Mouse (Mus musculus): Measurements from ENCODE around the gene Pcbp2.

Gene Pcbp2

GRCm38 (mm10) chr15:102506464-102506830 is 36.1 kb downstream of the Pcbp2 start:
- no peak for DNase-seq (ENCODE audit: low read depth, low spot score)

DNA sequence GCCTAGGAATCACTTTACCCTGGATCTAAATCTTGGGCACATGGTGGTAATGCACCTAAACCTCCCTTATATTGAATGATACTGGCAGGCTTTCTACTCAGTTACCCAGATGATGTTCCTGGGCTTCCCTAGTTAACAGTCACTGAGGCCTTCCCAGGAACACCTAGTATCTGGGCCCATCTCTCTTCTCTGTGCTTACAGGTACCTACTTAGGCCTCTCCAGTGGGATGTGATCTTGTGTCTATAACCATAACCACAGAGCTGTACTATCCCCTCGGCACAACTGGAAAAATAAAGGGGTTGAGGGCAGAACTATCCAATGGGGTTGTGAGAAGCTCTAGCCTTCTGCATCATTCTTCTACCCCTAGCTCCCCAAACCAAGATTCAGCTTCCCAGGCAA is 36.5 kb downstream of the Pcbp2 start:
- no peak for DNase-seq (ENCODE audit: low read depth, low spot score)

DNA sequence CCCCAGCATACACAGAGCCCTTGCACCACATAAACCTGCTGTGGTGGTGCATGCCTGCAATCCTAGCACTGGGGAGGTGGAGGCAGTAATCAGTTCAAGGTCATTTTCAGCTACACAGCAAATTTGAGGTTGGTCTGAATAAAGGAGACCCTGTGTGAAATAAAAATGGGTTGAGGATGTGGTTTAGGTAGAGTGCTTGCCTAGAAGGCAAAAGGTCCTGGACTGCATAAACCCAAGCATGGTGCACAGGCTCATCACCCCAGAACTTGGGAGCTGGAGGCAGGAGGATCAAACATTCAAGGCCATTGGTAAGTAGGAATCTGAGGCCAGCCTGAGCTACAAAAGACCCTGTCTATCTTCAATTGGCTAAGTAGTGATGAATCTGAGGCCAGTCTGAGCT is 37.2 kb downstream of the Pcbp2 start:
- DNase-seq (ENCODE audit: low read depth, low spot score): no peak

GRCm38 (mm10) chr15:102508336-102508735 is 38.0 kb downstream of the Pcbp2 start:
- no peak for DNase-seq (ENCODE audit: low read depth, low spot score)

DNA sequence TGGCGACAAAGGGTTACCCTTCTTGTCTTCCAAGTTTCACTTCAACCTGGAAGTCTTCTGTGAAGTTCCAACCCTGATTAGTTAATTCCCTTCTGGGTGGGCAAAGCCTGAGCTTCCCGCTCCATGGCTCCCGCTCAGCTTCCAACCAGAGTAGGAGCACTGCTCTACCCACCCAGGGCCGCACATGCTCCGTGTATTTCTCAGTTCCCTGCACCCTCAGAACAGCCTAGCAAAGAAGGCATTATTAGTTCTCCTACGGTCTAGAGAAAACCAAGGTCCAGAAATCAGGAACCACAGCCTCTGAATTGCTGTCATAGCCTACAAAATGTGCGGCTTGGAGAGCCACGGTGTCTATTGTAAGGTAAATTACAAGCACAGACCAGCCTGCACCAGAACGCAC is 39.8 kb downstream of the Pcbp2 start:
- no peak for DNase-seq (ENCODE audit: low read depth, low spot score)

- peak; percentile 79 for DNase-seq (ENCODE audit: low read depth, low spot score)
Measured at GRCm38 (mm10) chr15:102510590-102511284, 40.4 kb downstream of the Pcbp2 start.

GRCm38 (mm10) chr15:102511285-102511833 is 41.0 kb downstream of the Pcbp2 start:
- no peak for DNase-seq (ENCODE audit: low read depth, low spot score)

- DNase-seq (ENCODE audit: low read depth, low spot score): no peak
Measured at GRCm38 (mm10) chr15:102512010-102512409, 41.7 kb downstream of the Pcbp2 start.

DNA sequence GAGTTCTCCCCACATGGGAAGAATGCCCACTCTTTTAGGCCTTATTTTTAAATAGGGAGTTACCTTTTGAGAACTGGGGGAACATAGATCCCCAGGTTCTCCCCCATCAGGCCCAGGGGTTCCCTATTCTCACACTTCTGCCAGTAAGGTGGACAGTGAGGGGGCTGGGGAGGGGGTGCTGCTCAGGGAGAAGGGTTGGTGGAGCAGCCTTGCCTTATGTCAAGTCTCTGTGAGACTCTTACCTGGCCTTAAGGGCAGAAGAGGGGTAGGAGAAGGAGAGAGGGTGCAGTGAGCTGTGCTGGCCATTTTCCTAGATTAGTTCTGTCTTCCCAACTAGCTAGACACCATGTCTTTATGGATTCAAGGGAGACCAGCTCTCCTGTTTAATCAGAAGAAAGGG is 42.1 kb downstream of the Pcbp2 start:
- DNase-seq (ENCODE audit: low read depth, low spot score): no peak

- no peak for DNase-seq (ENCODE audit: low read depth, low spot score)
Measured at GRCm38 (mm10) chr15:102513004-102513403, 42.7 kb downstream of the Pcbp2 start.

DNA sequence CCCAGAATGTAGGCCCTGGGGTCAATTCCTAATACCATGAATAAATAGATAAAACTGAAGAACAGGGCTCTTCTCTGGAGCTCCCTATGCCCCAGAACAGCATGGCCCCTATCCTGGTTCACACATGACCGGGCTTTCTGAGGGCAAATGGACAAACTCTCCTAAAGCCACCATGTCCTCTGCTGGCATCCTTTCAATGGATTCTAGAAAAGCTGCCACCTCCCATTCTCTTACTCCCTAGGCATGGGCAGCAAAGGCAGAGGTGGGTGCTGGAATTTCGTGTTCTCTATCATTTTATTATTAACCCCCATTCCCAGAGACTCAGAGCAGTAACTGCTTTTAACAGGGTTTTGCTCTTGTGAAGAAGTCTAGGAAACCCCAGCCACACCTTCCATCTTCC is 44.9 kb downstream of the Pcbp2 start:
- DNase-seq (ENCODE audit: low read depth, low spot score): no peak

DNA sequence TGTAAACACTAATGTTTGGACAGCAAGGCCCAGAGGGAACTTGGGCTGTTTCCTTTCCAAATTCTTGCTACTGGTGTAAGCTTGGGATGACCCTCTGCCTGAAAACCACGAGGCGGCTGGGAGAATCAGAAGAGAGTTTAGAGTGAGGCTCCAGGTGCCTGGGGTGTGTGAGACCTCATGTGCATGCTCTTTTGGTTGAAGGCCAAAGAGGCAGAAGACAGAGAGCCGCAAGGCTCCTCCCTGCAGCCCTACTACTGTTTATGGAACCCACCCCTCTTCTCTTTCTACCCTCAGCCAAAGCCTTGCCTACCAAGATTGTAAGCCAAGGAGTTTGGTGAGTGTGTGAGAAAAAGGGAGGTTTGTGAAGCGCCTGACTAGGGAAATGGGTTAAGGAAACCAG is 45.5 kb downstream of the Pcbp2 start:
- DNase-seq (ENCODE audit: low read depth, low spot score): no peak

DNA sequence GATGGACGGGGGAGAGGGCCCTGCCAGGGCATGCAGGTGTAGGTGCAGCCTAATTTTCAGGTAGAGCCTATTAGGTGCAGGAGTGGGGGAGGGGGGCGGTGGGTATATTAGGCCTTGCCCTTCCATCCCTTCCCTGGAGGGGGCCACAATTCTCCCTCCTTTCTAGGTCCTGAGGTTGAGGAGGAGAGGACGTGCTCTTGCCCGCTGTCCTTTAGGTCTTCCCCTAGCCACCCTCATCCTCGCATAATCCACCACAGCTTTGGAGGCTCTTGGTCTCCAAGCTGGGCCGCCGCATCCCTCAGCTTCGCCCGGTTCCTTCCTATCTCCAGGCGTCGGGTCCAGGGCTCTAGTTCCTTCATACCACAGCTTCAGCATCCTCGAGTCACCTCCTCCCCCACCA is 46.0 kb downstream of the Pcbp2 start:
- no peak for DNase-seq (ENCODE audit: low read depth, low spot score)

- DNase-seq (ENCODE audit: low read depth, low spot score): peak; percentile 38
Measured at GRCm38 (mm10) chr15:102516728-102517404, 46.5 kb downstream of the Pcbp2 start, which contains the start of gene Map3k12. Map3k12 (minus strand) TSS chr15:102517064.

DNA sequence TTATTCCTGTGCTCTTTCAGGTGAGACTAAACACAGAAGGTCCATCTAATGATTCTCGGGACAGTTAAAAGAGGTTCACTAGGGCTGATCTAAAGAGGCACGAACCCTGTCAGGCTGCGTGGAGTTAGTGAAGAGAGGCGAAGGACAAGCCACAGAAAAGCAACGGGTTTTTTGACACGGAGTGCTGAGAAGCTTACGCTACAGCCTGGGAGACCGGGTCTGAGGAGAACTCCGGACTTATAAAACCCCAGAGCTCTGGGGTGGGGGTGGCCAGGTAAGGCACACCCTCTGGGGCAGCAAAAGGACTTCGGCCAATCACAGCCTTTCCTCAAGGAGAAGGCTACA is 47.3 kb downstream of the Pcbp2 start:
- no peak for DNase-seq (ENCODE audit: low read depth, low spot score)

- DNase-seq (ENCODE audit: low read depth, low spot score): peak; percentile 96
Measured at GRCm38 (mm10) chr15:102517976-102518858, 47.9 kb downstream of the Pcbp2 start, which contains the start of gene Tarbp2. Tarbp2 (plus strand) TSS chr15:102518192.

DNA sequence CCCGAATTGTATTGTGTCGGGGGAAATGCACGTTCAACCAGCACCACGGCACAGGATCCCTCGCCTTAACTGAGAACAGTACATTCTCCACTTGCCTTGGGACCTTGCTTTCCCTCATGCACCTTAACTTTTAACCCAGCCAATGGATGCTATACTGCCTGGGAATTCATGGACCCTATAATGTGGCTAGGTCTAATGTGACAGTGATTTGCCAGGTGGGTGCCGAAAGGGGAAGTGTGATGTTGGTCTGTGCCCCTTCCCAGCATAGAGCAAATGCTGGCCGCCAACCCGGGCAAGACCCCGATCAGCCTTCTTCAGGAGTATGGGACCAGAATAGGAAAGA is 48.5 kb downstream of the Pcbp2 start:
- DNase-seq (ENCODE audit: low read depth, low spot score): no peak

DNA sequence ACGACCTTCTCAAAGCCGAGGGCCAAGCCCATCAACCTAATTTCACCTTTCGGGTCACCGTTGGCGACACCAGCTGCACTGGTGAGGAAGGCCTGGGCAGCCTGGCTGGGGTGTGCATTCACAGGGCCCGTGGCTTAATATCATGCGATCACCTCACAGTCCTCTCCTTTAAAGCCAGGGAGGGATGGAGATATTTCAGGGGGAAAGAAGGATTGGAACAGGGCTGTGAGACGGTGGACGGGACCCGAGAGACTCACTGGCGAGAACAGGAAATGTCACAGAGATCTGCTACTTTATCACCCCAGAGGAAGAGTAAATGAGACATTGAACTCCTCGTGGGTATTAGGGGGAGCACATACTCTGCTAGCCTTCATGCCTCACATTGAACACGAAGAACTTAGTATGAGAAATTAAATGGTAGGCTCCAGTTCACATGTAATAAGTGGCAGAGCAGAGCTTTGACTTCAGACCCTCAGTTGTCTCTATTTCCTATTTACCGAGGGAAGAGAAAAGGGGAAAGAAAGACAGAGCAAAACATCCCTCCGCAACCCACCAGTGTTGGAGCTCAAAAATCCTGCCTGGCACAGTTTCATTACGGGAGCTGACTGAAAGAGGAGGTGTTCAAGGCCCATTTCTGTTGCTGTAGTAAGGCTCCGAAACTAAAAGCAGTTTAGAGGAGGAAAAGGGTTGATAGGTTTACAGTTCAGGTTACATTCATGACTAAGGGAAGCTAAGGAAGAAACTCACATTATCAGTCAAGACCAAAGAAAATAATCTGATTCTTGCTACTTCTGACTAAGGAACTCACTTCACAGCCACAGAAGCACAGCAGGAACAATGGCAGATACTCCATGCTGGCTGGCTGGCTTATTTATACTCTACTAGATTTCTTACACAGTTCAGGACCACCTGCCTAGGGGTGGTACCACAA is 49.1 kb downstream of the Pcbp2 start:
- DNase-seq (ENCODE audit: low read depth, low spot score): no peak

- no peak for DNase-seq (ENCODE audit: low read depth, low spot score)
Measured at GRCm38 (mm10) chr15:102520416-102520815, 50.1 kb downstream of the Pcbp2 start.

DNA sequence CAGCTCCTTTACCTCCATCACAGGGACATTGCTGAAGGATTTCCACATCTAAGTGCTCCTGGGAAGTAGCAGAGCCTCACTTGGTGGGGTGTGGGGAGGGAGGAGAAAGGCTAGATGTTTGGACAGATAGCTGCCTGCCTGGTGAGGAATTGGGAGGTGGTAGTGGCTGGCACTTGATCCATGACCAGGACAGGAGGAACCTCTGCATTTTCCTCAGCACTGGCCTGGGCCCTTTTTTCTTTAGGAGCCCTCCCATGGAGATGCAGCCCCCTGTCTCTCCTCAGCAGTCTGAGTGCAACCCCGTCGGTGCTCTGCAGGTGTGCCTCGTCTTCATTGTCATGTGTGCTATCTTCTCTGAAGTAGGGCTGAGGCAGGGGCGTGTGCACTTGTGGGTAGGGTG is 51.1 kb downstream of the Pcbp2 start:
- no peak for DNase-seq (ENCODE audit: low read depth, low spot score)

- peak; percentile 63 for DNase-seq (ENCODE audit: low read depth, low spot score)
Measured at GRCm38 (mm10) chr15:102524892-102525485, 54.6 kb downstream of the Pcbp2 start, which contains the start of gene Npff. Npff (minus strand) TSS chr15:102524942.

All from retina, postnatal 7 days (tissue).